Mouse (Mus musculus) heart, postnatal 4 days (tissue): Measurements from ENCODE around the gene Vmn1r54. TPM values are rescaled to one million over a fixed set of nuclear protein-coding genes. Genes with fewer than 3 reads are reported as not detected.
"Not testable (repeated sequence)": the region's sequence is repeated elsewhere in the genome, so short reads cannot be mapped to it uniquely, and the experiment has no call there.

ENCODE experiments used
- DNase-seq: peaks from one replicate; pipeline ENCODE4 v3.0.0; 2021
- total RNA-seq, 2 experiments: library from RNA; stranded (reverse); gene quantifications; 2 replicates each; pipeline ENCODE4 v1.2.3; 2021

Gene Vmn1r54
- total RNA-seq, result not detected

GRCm38 (mm10) chr6:90246000-90246399, at the start of gene Vmn1r54:
Gene Vmn1r54 (plus strand): TSS chr6:90246300.
- no peak for DNase-seq

GRCm38 (mm10) chr6:90202493-90202892, 43.6 kb upstream of the Vmn1r54 start, which contains the start of gene V1ra8:
Gene V1ra8 (plus strand): TSS chr6:90202793.
- DNase-seq, result not testable (repeated sequence)

- DNase-seq, result no peak
These were observed 21.8 kb upstream of the Vmn1r54 start, which contains the start of gene Vmn1r53 for GRCm38 (mm10) chr6:90224338-90224737. Gene Vmn1r53 (minus strand): TSS chr6:90224438.

DNA sequence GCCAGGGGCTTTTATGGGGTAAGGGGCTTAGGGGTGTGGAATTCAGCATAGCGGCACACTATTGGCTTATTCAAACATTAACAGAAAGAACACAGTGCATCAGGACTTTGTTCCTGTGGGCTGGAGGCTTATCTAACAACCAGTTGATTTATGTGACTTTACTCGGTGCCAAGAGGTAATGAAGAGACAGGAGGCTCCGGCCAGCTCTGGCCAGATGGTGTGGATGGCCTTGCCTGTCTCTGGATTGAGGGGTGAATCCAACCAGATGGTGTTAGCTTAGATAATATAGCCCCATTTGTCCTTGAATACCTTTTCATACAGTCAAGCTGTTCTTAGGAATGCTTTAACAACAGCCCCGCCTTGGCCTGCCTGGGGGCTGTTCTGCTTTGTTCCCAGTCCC, 14.0 kb upstream of the Vmn1r54 start:
- not testable (repeated sequence) for DNase-seq

DNA sequence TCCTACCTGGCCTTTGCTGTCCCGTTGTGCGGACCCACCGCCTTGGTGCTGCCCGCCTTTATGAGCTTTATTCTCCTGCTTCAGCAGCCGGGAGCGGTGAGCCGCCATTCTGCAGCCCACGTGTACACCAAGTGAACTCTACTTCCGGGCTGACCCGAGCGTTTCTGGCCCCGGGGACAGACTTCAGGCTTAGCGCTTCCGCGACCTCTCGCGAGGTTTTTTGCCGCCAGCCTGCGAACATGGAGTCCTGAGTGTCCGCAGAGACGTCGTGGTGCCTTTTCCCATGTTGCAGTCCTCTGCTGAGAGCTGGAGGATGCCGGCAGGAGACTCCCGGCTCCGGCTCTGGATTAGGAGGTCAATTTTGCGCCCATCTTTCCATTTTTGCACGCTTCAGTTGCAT, 13.4 kb upstream of the Vmn1r54 start:
- no peak for DNase-seq

- no peak for DNase-seq
These were observed 2.1 kb upstream of the Vmn1r54 start for GRCm38 (mm10) chr6:90244019-90244418.

DNA sequence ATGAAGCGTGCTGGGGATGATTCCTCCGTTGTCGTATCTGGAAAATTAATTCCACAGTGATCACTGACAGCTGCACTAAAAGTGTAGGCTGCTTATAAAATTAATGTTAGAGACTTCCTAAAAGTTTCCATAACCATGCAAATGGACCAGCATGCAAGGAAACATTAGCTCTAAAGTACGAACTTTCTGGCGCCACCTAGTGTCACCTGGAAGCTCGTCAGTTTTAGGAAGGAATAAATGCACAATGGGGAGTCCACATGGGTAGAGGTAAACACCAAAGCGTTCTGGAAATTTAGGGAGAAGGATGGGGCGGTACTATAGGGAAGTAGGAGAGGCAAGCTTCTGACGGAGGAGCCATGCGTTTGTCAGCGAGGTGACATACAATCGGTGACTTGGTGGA, 42.2 kb downstream of the Vmn1r54 start:
- peak; percentile 22 for DNase-seq

- no peak for DNase-seq
These were observed 54.8 kb downstream of the Vmn1r54 start, which contains the start of gene BC048671 for GRCm38 (mm10) chr6:90300919-90301318. Gene BC048671 (plus strand): TSS chr6:90301219.

GRCm38 (mm10) chr6:90306315-90306975, 60.3 kb downstream of the Vmn1r54 start:
- no peak for DNase-seq

DNA sequence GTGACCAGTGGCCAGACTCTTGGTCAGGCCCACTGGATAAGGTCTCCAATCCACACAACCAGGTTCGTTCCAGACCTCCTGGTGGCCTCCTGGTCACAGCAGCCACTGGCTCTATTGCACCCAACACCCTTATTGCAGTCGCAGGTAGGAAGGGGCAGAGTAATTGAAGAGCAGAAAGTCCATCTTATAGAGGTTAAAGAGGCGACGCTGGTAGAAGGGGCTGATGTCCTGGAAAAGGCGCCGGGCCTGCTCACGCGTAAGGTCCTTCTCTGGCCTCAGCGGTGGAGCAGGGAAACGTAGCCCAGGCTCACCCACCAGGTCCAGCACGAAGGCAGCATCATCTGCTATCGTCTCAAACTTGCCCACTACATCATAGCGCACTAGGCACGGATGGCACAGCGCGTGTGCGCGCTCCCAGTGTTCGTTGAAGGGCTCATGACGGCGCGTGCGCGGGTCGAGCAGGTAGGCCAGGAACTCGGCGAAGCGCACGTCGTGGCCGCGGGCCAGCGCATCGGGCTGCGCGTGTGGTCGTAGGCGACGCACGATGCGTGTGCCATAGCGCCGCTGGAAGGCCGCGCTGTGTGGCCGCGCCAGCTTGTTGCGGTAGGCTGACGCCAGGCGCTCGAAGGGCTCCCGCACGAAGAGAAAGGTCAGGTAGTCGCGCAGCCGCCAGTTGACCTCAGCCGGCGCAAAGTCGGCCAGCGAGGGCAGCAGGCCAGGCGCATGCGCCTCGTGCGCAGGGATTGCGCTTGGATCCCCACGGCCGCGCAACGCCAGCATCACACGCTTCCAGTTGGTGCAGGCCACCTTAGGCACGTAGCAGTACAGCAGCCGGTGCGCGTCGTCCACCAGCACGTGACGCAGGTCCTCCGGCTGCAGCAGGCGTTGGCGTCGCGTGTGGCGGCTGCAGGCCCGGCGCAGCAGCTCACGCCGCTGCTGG, 63.0 kb downstream of the Vmn1r54 start:
- DNase-seq, result peak; percentile 2

DNA sequence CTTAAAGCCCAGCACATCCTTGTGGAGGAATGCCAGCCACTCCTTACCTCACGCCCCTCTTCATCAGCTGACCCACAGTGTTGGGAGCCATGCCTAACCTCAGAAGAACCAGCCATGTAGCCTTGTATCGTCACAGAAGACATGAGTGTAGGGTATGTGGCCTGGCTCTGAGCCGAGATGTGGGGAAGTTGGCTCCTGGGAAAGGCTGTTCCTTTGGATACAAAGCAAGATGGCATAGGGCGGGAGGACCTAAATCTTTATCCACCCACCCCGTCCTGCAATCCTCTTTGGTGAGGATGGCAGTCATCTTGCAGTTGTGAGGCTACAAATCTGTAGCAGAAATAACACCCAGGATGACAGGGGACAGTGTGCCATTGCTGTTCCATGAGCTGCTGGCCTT, 69.9 kb downstream of the Vmn1r54 start:
- DNase-seq, result no peak

DNA sequence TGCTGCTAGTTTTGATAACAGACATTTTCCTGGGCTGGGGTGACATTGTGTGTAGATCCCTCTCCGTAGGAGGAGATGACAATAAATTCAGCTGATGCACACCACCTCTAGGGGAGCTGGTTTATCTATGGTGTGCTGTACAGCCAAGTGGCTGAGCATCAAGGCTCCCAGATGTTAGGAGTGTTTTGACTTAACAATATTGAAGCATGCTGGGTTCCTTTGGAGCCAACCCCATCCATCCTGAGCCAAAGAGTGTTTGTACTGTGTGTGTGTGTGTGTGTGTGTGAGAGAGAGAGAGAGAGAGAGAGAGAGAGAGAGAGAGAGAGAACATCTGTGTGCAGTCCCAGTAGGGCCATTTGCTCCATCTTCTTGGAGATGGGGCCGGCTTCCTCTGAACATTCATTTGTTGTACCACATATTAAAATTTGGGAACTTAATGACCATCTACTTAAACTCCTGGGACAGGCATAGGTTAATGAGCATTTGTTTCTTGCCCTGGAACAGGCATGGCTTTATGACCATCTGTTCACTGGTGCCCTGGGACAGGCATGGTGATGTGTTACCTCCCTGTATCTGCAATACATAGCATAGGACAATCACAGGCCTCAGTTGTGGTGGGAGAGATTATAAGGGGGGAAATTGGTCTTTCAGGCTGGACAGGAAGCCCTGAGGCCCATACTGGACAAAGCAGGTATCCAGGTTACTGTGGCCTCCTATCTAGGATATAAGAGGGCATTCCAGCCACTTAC, 71.6 kb downstream of the Vmn1r54 start:
- DNase-seq, result no peak

- DNase-seq, result no peak
These were observed 72.9 kb downstream of the Vmn1r54 start for GRCm38 (mm10) chr6:90319019-90319418.

DNA sequence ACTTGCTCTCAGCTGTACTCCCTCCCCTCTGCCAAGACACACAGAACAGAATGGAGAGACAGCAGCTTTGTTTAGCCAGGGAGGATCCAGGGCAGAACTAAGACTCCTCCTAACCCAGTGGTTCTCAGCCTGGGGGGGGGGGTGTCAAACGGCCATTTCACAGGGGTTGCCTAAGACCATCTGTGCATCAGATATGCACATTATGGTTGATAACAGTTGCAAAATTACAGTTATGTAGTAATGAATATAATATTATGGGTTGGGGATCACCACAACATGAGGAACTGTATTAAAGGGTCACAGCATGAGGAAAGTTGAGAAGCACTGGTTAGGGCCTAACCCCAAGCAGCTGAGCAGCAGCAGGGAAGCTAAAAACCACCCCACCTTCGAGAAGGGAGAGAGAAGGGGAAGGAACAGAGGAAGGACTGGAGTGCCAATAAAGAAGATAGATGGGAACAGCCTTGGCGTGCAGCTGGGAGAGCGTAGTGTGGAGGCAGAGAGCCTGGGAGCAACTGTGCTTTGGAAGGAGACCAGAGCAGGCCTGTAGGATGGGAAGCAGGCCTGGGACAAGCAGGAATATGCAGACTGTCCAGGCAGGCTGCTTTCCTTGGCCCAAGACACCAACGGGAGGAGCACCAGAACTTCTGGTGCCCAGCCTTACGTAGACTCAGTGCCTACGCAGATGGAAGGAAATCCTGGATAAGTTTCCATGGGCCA, 73.5 kb downstream of the Vmn1r54 start:
- DNase-seq, result peak; percentile 26

DNA sequence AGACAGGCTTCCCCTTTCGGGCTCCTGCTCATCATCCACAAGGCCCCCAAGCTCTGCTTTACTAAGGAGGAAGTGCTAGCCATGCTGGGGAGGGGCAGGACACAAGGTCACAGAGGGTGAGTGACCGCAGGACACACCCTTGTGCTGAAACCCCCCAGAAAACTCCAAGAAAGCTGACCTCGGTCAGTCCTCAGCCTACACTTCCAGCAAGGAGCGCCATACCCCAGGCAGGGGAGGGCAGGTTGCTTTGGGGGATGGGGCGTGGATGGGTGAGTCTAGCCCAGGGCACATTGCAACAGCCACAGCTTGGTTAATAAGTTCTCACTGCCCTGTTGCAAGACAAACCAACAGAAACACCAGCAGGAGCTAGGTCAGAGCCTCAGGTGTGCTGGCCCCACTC, 74.3 kb downstream of the Vmn1r54 start:
- no peak for DNase-seq

Other genes with a start within 250 kb of the Vmn1r54 start
- not detected for gene Vmn1r47, start 230.2 kb upstream of the Vmn1r54 start, total RNA-seq
- not detected for gene Vmn1r48, start 209.5 kb upstream of the Vmn1r54 start, total RNA-seq
- not detected for gene Vmn1r49, start 167.8 kb upstream of the Vmn1r54 start, total RNA-seq
- not detected for gene Vmn1r50, start 144.9 kb upstream of the Vmn1r54 start, total RNA-seq
- gene Vmn1r51, start 123.7 kb upstream of the Vmn1r54 start, total RNA-seq, result not detected
- gene Vmn1r52, start 71.5 kb upstream of the Vmn1r54 start, total RNA-seq, result not detected
- gene V1ra8, start 43.5 kb upstream of the Vmn1r54 start, total RNA-seq, result not detected
- not detected for gene Vmn1r53, start 21.9 kb upstream of the Vmn1r54 start, total RNA-seq
- gene BC048671, start 54.9 kb downstream of the Vmn1r54 start, total RNA-seq, result not detected
- gene Chst13, start 78.9 kb downstream of the Vmn1r54 start, total RNA-seq, result not detected
- gene Uroc1, start 87.0 kb downstream of the Vmn1r54 start, total RNA-seq, result not detected
- 10 to 100 TPM; 17.4 to 18.6 TPM for gene Zxdc, start 123.2 kb downstream of the Vmn1r54 start, total RNA-seq
- not detected for gene Cfap100, start 182.5 kb downstream of the Vmn1r54 start, total RNA-seq
- gene Klf15, start 216.3 kb downstream of the Vmn1r54 start, total RNA-seq, result 10 to 100 TPM in 1 of 2 experiments, 1 to 10 TPM in 1; 9.7 to 11.6 TPM
- gene Aldh1l1, start 240.1 kb downstream of the Vmn1r54 start, total RNA-seq, result 1 to 10 TPM in 1 of 2 experiments, under 1 TPM in 1; 0.61 to 1.2 TPM